Mouse (Mus musculus) intestine, postnatal 0 days (tissue): ENCODE measurements around the gene Arvcf. TPM values are rescaled to one million over a fixed set of nuclear protein-coding genes. Genes with fewer than 3 reads are reported as not detected.
A peak's percentile ranks its signal among the peaks of the same experiment; 100 is the strongest.

Source experiments
- ATAC-seq: fragments of 200-750 bp; cut with Nextera tagmentation; 2 replicates; pipeline ENCODE4 v1.8.0; 2017; ENCODE audit warnings: mild to moderate bottlenecking, moderate TSS enrichment, moderate library complexity
- H3K27ac ChIP-seq: fragments of 300-500 bp; sonication (generic); 2 replicates; pipeline ENCODE4 v1.5.1; 2014; ENCODE audit warnings: mild to moderate bottlenecking, low read depth, low read length, moderate library complexity
- H3K27me3 ChIP-seq: fragments of 300-500 bp; sonication (generic); replicated peaks from 2 replicates; pipeline ENCODE4 v1.6.1; 2014; ENCODE audit warnings: low read length, mixed read lengths; ENCODE audit not compliant: control insufficient read depth, insufficient read depth
- H3K36me3 ChIP-seq: fragments of 300-500 bp; sonication (generic); 2 replicates; pipeline ENCODE4 v1.6.1; 2014; ENCODE audit warnings: mild to moderate bottlenecking, moderate library complexity; ENCODE audit not compliant: control insufficient read depth, insufficient read depth
- H3K4me1 ChIP-seq: fragments of 300-500 bp; sonication (generic); replicated peaks from 2 replicates; pipeline ENCODE4 v1.6.1; 2014; ENCODE audit warnings: antibody characterized with exemption, low read length, mixed read lengths; ENCODE audit not compliant: control insufficient read depth, insufficient read depth
- H3K4me2 ChIP-seq: fragments of 300-500 bp; sonication (generic); replicated peaks from 2 replicates; pipeline ENCODE4 v1.6.1; 2014; ENCODE audit warnings: low read depth, mild to moderate bottlenecking, moderate library complexity
- H3K4me3 ChIP-seq: fragments of 300-500 bp; sonication (generic); 2 replicates; pipeline ENCODE4 v1.5.1; 2014; ENCODE audit warnings: low read depth, low read length
- H3K9ac ChIP-seq: fragments of 300-500 bp; sonication (generic); 2 replicates; pipeline ENCODE4 v1.6.1; 2014; ENCODE audit warnings: mild to moderate bottlenecking, low read depth, low read length
- H3K9me3 ChIP-seq: fragments of 300-500 bp; sonication (generic); 2 replicates; pipeline ENCODE4 v1.6.1; 2016; ENCODE audit warnings: mixed run types; ENCODE audit not compliant: control insufficient read depth
- CTCF ChIP-seq: sonication (generic); IDR thresholded peaks from 2 replicates; pipeline ENCODE4 v1.5.1; 2016; ENCODE audit warnings: low read depth, mild to moderate bottlenecking, control low read depth, antibody characterized with exemption, moderate library complexity
- WGBS: fragments of 180-500 bp; shearing (Covaris S2); extraction: QIAGEN DNeasy Blood & Tissue Kit; methylation state at CpG from one replicate; pipeline ENCODE4 v1.1.7; 2014; 5-methylcytosine and 5-hydroxymethylcytosine counted together
- polyA plus RNA-seq: library from polyadenylated mRNA; unstranded; fragments of >200 nt; fragmentation: Nextera tagmentation; extraction: Ambion mirVana; gene quantifications from 2 replicates; pipeline ENCODE4 v1.2.1, GENCODE M21; 2015

Arvcf gene
- polyA plus RNA-seq, 1 experiment from 2014 or later, result 9.6 TPM

DNA sequence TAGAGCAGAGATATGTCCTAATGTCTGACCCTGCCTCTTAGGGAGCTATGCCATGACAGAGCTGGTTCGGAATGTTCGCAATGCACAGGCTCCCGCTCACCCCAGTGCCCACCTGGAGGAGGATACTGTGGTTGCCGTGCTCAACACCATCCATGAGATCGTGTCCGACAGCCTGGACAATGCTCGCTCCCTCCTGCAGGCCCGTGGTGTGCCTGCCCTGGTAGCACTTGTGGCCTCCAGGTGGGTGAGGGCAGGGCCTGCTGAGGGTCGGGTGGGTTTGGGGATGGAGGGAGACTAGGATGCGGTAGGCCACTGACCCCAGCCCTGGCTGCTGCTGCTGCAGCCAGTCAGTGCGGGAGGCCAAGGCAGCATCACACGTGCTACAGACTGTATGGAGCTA, 55.3 kb downstream of the Arvcf start:
- no peak for TF ChIP-seq CTCF
- no peak overlapping the region for H3K4me2 ChIP-seq
- WGBS, result 92% methylated on average over 12 of the region's 12 CpGs
- H3K27me3 ChIP-seq, result no peaks in the 10 kb centered on the region
- H3K4me3 ChIP-seq, result no peak overlapping the region
- 0 out of 2 replicates have a peak overlapping the region, but pooled peaks have one; percentile 21 for H3K27ac ChIP-seq
- no peak for ATAC-seq
- H3K9me3 ChIP-seq, result no peaks in the 10 kb centered on the region
- H3K9ac ChIP-seq, result no peak overlapping the region
- H3K4me1 ChIP-seq, result no peaks in the 10 kb centered on the region
- H3K36me3 ChIP-seq, result peaks cover 36% of the 10 kb centered on the region

DNA sequence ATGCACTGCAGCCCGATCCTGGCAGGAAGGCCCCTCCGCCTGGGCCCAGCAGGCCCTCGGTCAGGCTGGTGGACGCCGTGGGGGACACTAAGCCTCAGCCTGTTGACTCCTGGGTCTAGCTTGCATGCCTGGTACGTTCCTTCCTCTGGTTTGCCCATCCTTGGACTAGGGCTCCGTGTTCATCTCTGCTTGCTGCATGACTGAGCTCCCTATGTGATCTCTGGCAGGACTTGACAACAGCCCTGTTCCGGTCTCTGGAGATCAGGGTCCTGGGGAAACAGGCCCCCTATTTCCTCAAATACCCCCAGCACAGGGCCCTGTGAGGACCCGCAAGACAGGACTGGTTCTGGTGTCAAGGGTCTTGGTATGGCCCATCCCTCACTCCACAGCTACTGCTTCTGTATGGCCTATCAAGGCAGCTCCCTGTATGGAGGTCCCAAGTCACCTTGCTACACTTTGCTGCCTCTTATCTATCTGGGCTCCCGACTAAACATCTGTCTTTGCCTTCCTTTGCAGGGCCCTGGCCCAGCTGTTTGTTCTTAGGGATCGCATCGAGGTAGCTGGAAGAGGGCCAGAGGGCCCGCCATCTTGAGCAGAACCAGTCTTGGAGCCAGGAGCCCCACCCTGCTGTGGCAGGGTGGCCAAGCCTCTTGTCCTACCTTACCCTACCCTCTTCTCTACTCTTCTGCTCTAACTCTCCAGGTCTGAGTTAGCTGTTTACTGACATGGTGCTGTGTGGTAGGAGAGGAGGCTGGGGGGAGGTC, 57.3 kb downstream of the Arvcf start:
- no peaks in the 10 kb centered on the region for H3K27me3 ChIP-seq
- no peak for TF ChIP-seq CTCF
- H3K9ac ChIP-seq, result no peak overlapping the region
- WGBS, result 77% methylated on average over 13 of the region's 13 CpGs
- H3K36me3 ChIP-seq, result peaks cover 24% of the 10 kb centered on the region
- no peak overlapping the region for H3K4me3 ChIP-seq
- H3K4me1 ChIP-seq, result no peaks in the 10 kb centered on the region
- no peak; the same call in 1 of the 2 replicates for ATAC-seq
- no peak overlapping the region for H3K4me2 ChIP-seq
- 0 out of 2 replicates have a peak overlapping the region, but pooled peaks have one; percentile 15 for H3K27ac ChIP-seq
- H3K9me3 ChIP-seq, result no peaks in the 10 kb centered on the region

DNA sequence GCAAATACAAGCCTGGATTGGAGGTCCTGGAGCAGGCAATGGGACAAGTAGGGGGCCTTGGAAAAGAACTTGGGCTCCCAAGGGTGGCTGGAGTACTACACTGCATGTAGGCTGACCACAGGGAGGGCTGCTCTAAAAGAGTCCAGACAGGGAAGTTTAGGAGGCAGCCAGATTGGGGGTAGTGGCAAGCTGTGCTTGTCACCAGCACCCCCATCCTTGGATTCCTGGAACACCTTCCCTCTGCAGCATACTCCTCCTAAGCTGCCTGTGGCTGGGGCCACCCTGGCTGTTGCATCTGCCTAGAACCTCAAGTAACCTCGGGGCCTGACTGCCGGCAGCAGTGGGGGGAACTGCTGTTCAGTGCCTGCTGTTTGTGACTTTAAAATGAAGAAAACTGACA, 57.9 kb downstream of the Arvcf start:
- no peaks in the 10 kb centered on the region for H3K9me3 ChIP-seq
- H3K27me3 ChIP-seq, result no peaks in the 10 kb centered on the region
- H3K4me1 ChIP-seq, result no peaks in the 10 kb centered on the region
- no peak for ATAC-seq
- no peak overlapping the region for H3K9ac ChIP-seq
- H3K4me2 ChIP-seq, result no peak overlapping the region
- H3K4me3 ChIP-seq, result no peak overlapping the region
- no peak overlapping the region for H3K27ac ChIP-seq
- peaks cover 29% of the 10 kb centered on the region for H3K36me3 ChIP-seq
- WGBS, result 69% methylated on average over 2 of the region's 2 CpGs
- TF ChIP-seq CTCF, result no peak

DNA sequence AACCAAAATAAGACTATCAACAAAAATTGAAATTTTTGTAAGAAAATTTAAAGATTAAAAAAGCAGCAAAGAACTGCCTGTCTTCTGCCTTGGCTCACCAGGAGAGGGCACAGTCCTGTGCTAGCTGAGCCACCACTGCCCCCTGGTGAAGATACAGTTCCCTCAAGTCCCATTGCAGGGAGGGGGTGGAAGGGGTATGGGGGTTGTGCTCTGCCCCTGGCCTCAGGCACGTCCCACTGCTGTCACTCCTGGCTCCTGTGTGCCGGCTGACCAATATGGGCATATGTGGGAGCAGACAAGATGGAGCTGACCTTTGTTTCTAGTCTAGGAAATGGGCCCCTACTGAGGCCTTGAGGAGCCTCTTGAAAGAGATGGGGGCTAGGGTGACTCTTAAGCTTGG, 58.3 kb downstream of the Arvcf start:
- H3K27ac ChIP-seq, result no peak overlapping the region; the same call in 1 of the 2 replicates
- H3K4me1 ChIP-seq, result no peaks in the 10 kb centered on the region
- no peak overlapping the region for H3K9ac ChIP-seq
- ATAC-seq, result peak; percentile 58; the same call in 1 of the 2 replicates
- no peak overlapping the region for H3K4me3 ChIP-seq
- TF ChIP-seq CTCF, result peak; percentile 93
- H3K36me3 ChIP-seq, result peaks cover 33% of the 10 kb centered on the region
- no peak overlapping the region for H3K4me2 ChIP-seq
- no peaks in the 10 kb centered on the region for H3K9me3 ChIP-seq
- H3K27me3 ChIP-seq, result no peaks in the 10 kb centered on the region
- 21% methylated on average over 2 of the region's 2 CpGs for WGBS

DNA sequence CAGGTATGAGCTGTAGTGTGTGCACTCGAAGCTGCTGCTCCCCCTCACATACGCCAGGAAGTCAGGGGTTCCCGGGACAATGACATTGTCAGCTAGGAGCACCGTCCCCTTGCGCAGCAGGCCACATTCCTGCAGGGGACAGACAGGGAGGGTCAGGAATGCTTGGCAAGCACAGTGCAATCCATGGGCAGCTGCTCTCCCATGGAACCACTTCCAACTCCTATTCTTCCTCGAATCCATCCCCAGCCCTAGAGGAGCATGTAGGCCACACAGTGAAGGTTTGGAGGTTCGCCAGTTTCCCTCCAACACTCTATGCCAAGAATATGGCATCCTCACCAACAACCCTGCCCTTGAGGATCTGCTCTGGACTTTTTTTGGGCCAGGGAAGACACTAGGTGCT, 59.9 kb downstream of the Arvcf start:
- no peak overlapping the region for H3K4me2 ChIP-seq
- ATAC-seq, result no peak
- no peaks in the 10 kb centered on the region for H3K27me3 ChIP-seq
- no peaks in the 10 kb centered on the region for H3K4me1 ChIP-seq
- H3K36me3 ChIP-seq, result peaks cover 41% of the 10 kb centered on the region
- no peak overlapping the region for H3K9ac ChIP-seq
- no peak overlapping the region for H3K4me3 ChIP-seq
- no peaks in the 10 kb centered on the region for H3K9me3 ChIP-seq
- WGBS, result 67% methylated on average over 7 of the region's 7 CpGs
- H3K27ac ChIP-seq, result no peak overlapping the region
- no peak for TF ChIP-seq CTCF

DNA sequence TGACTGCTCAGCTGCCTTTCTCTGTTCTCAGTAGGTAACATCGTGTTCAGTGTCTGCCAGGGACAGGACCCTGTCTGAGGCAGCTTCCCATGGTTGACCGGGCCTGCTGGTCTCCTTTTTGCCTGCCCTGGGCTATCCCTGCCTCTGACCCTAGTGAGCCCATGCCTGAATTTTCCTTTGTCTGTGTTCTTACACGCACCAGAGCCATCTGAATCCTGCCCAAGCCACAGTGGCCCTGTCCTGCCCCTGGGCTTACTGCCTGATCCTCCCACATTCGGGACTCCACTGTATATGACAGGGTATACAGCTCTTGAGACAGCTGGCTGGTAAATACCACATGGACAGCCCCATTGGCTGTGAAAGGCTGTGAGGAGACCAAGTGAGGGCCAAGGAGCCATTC, 61.8 kb downstream of the Arvcf start:
- Histone ChIP-seq H3K4me3 (no peak overlapping the region), H3K4me1 (no peaks in the 10 kb centered on the region), H3K36me3 (peaks cover 39% of the 10 kb centered on the region), H3K9me3 (no peaks in the 10 kb centered on the region), H3K27me3 (no peaks in the 10 kb centered on the region), H3K27ac (no peak overlapping the region), H3K9ac (no peak overlapping the region), H3K4me2 (no peak overlapping the region)
- ATAC-seq, result no peak
- WGBS, result 77% methylated on average over 4 of the region's 4 CpGs
- TF ChIP-seq CTCF, result no peak

DNA sequence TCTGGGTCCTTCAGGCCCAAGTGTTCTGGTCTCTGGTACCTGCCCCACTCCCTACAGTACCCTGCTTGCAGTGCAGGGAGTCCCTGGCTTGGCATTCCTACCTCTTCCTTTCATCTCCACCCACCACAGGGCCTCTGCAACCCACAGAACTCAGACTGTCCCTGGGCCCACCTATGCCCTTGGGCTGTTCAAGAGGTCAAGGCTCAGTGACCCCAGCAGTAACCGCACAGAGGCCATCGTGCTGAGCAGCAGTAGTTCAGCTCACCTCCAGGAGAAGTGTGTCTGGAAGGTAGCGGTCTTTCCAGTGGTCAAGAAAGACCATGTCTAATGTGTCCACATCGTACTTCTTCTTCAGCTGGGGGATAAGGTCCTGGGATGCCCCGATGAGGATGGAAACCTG, 62.4 kb downstream of the Arvcf start:
- Histone ChIP-seq H3K9me3 (no peaks in the 10 kb centered on the region), H3K4me3 (no peak overlapping the region), H3K27me3 (no peaks in the 10 kb centered on the region), H3K36me3 (peaks cover 41% of the 10 kb centered on the region), H3K4me1 (no peaks in the 10 kb centered on the region), H3K4me2 (no peak overlapping the region), H3K27ac (no peak overlapping the region), H3K9ac (no peak overlapping the region)
- no peak for TF ChIP-seq CTCF
- no peak for ATAC-seq
- WGBS, result 82% methylated on average over 5 of the region's 5 CpGs
